Mouse (Mus musculus) neural tube, embryonic 15.5 days (tissue): Measurements from ENCODE around the gene Txndc8. TPM values are rescaled to one million over a fixed set of nuclear protein-coding genes. Genes with fewer than 3 reads are reported as not detected.
A peak's percentile ranks its signal among the peaks of the same experiment; 100 is the strongest.

Source experiments
- ATAC-seq: fragments of 200-750 bp; cut with Nextera tagmentation; 2 replicates; pipeline ENCODE4 v1.8.0; 2017; ENCODE audit warnings: mild to moderate bottlenecking, moderate TSS enrichment, moderate library complexity; ENCODE audit not compliant: low FRiP score
- H3K27ac ChIP-seq: fragments of 300-500 bp; sonication (generic); replicated peaks from 2 replicates; pipeline ENCODE4 v1.5.1; 2015; ENCODE audit warnings: mild to moderate bottlenecking, inconsistent platforms
- H3K27me3 ChIP-seq: fragments of 300-500 bp; sonication (generic); replicated peaks from 2 replicates; pipeline ENCODE4 v1.6.1; 2015; ENCODE audit warnings: inconsistent platforms
- H3K36me3 ChIP-seq: fragments of 300-500 bp; sonication (generic); 2 replicates; pipeline ENCODE4 v1.6.1; 2015; ENCODE audit warnings: inconsistent platforms
- H3K4me1 ChIP-seq: fragments of 300-500 bp; sonication (generic); 2 replicates; pipeline ENCODE4 v1.6.1; 2015; ENCODE audit warnings: inconsistent platforms
- H3K4me2 ChIP-seq: fragments of 300-500 bp; sonication (generic); 2 replicates; pipeline ENCODE4 v1.6.1; 2015; ENCODE audit warnings: inconsistent platforms, mild to moderate bottlenecking, moderate library complexity
- H3K4me3 ChIP-seq: fragments of 300-500 bp; sonication (generic); replicated peaks from 2 replicates; pipeline ENCODE4 v1.5.1; 2015; ENCODE audit warnings: mild to moderate bottlenecking, inconsistent platforms
- H3K9ac ChIP-seq: fragments of 300-500 bp; sonication (generic); replicated peaks from 2 replicates; pipeline ENCODE4 v1.6.1; 2015; ENCODE audit warnings: mild to moderate bottlenecking, inconsistent platforms
- H3K9me3 ChIP-seq: fragments of 300-500 bp; sonication (generic); replicated peaks from 2 replicates; pipeline ENCODE4 v1.6.1; 2016; ENCODE audit warnings: inconsistent platforms
- WGBS: fragments of 180-500 bp; shearing (Covaris S2); methylation state at CpG from one replicate; pipeline ENCODE4 v1.1.7; 2015; ENCODE audit warnings: mixed read lengths; 5-methylcytosine and 5-hydroxymethylcytosine counted together
- polyA plus RNA-seq: library from polyadenylated mRNA; unstranded; fragments of >200 nt; fragmentation: Nextera tagmentation; extraction: Ambion mirVana; gene quantifications from 2 replicates; pipeline ENCODE4 v1.2.1, GENCODE M21; 2015

Gene Txndc8
- not detected in 2 replicates for polyA plus RNA-seq

DNA sequence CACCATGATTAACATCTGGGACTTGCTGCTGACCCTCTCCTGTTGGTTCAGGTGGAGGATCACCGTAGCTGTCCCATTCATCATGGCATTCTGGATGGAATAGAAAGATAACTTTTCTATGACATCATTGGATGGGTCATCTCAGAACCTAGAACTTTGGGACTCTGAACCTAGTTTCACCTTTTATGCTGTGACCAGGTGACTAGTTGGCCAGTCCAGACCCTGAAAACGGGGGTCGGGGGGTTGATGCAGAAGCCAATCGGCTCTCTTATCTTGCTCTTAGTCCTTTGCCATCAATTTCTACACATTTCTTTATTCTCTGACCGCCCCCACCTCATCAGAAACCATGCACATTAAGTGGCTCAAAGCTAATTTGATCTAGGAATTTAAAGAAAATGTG, at the start of gene Txndc8:
Gene Txndc8, minus strand, starts transcription at position 101 of the 400 bp plus-strand sequence.
- Histone ChIP-seq H3K4me3 (no peak within 1 kb of the TSS), H3K9me3 (no peaks in the 10 kb centered on the region), H3K9ac (no peak within 1 kb of the TSS), H3K4me2 (no peak within 1 kb of the TSS), H3K27me3 (no peaks in the 10 kb centered on the region), H3K36me3 (no peaks in the 10 kb centered on the region), H3K27ac (no peak within 1 kb of the TSS), H3K4me1 (no peaks in the 10 kb centered on the region)
- ATAC-seq = no peak
- 94% methylated on average over 5 of the region's 5 CpGs for WGBS

GRCm38 (mm10) chr4:58055653-58056052, 46.7 kb upstream of the Txndc8 start:
- H3K9me3 ChIP-seq = no peaks in the 10 kb centered on the region
- H3K4me3 ChIP-seq = no peak overlapping the region
- no peak overlapping the region for H3K4me2 ChIP-seq
- H3K36me3 ChIP-seq = no peaks in the 10 kb centered on the region
- ATAC-seq = no peak
- H3K27ac ChIP-seq = no peak overlapping the region
- no peaks in the 10 kb centered on the region for H3K4me1 ChIP-seq
- H3K9ac ChIP-seq = no peak overlapping the region
- no peaks in the 10 kb centered on the region for H3K27me3 ChIP-seq

- WGBS = 70% methylated on average over 5 of the region's 5 CpGs
- Histone ChIP-seq H3K4me1 (no peaks in the 10 kb centered on the region), H3K36me3 (no peaks in the 10 kb centered on the region), H3K9ac (no peak overlapping the region), H3K27ac (no peak overlapping the region), H3K9me3 (no peaks in the 10 kb centered on the region), H3K27me3 (no peaks in the 10 kb centered on the region), H3K4me2 (no peak overlapping the region), H3K4me3 (no peak overlapping the region)
- no peak for ATAC-seq
Measured at GRCm38 (mm10) chr4:58054441-58054840, 45.5 kb upstream of the Txndc8 start.

DNA sequence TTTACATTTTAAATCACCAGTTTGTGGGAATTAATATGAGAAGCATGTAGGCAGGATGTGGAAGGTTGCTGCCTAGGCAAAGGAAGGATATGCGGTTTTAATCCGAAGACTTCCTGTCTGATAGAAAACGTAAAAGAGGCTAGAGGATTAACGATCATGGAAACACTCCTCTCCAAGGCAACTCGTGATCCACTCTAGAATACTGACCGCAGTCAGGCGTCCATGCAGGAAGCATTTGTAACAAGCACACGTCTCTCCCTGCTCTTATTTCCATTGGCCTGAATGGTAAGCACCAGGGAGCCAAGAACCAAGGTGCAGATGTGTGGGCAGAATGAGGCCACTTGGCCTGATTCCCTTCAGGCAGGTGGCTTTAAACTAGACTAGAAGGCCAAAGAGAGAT, 41.8 kb upstream of the Txndc8 start:
- peak; percentile 17; the same call in 1 of the 2 replicates for ATAC-seq
- H3K4me2 ChIP-seq = no peak overlapping the region
- no peaks in the 10 kb centered on the region for H3K4me1 ChIP-seq
- no peaks in the 10 kb centered on the region for H3K27me3 ChIP-seq
- WGBS = 67% methylated on average over 8 of the region's 8 CpGs
- no peak overlapping the region for H3K4me3 ChIP-seq
- no peaks in the 10 kb centered on the region for H3K36me3 ChIP-seq
- H3K9ac ChIP-seq = no peak overlapping the region
- no peak overlapping the region for H3K27ac ChIP-seq
- no peaks in the 10 kb centered on the region for H3K9me3 ChIP-seq

GRCm38 (mm10) chr4:58050276-58050675, 41.4 kb upstream of the Txndc8 start:
- no peak overlapping the region for H3K27ac ChIP-seq
- H3K4me2 ChIP-seq = no peak overlapping the region
- no peak overlapping the region for H3K4me3 ChIP-seq
- H3K36me3 ChIP-seq = no peaks in the 10 kb centered on the region
- 86% methylated on average over 8 of the region's 8 CpGs for WGBS
- no peaks in the 10 kb centered on the region for H3K27me3 ChIP-seq
- no peak for ATAC-seq
- H3K4me1 ChIP-seq = no peaks in the 10 kb centered on the region
- H3K9me3 ChIP-seq = no peaks in the 10 kb centered on the region
- no peak overlapping the region for H3K9ac ChIP-seq

- no peaks in the 10 kb centered on the region for H3K27me3 ChIP-seq
- 92% methylated on average over 6 of the region's 6 CpGs for WGBS
- no peak for ATAC-seq
- no peak overlapping the region for H3K4me3 ChIP-seq
- H3K9ac ChIP-seq = no peak overlapping the region
- no peak overlapping the region for H3K27ac ChIP-seq
- no peaks in the 10 kb centered on the region for H3K4me1 ChIP-seq
- H3K9me3 ChIP-seq = no peaks in the 10 kb centered on the region
- no peak overlapping the region for H3K4me2 ChIP-seq
- no peaks in the 10 kb centered on the region for H3K36me3 ChIP-seq
Measured at GRCm38 (mm10) chr4:58044833-58045232, 35.9 kb upstream of the Txndc8 start.

GRCm38 (mm10) chr4:58044356-58044755, 35.4 kb upstream of the Txndc8 start:
- no peak overlapping the region for H3K4me2 ChIP-seq
- H3K27me3 ChIP-seq = no peaks in the 10 kb centered on the region
- WGBS = 92% methylated on average over 3 of the region's 3 CpGs
- H3K9ac ChIP-seq = no peak overlapping the region
- H3K27ac ChIP-seq = no peak overlapping the region
- no peaks in the 10 kb centered on the region for H3K9me3 ChIP-seq
- no peaks in the 10 kb centered on the region for H3K36me3 ChIP-seq
- H3K4me3 ChIP-seq = no peak overlapping the region
- no peak for ATAC-seq
- no peaks in the 10 kb centered on the region for H3K4me1 ChIP-seq

- Histone ChIP-seq H3K4me1 (no peaks in the 10 kb centered on the region), H3K27ac (no peak overlapping the region), H3K9me3 (no peaks in the 10 kb centered on the region), H3K36me3 (no peaks in the 10 kb centered on the region), H3K9ac (no peak overlapping the region), H3K4me3 (no peak overlapping the region), H3K27me3 (no peaks in the 10 kb centered on the region), H3K4me2 (no peak overlapping the region)
- WGBS = 90% methylated on average over 2 of the region's 2 CpGs
- no peak for ATAC-seq
Measured at GRCm38 (mm10) chr4:58040093-58040492, 31.2 kb upstream of the Txndc8 start.

DNA sequence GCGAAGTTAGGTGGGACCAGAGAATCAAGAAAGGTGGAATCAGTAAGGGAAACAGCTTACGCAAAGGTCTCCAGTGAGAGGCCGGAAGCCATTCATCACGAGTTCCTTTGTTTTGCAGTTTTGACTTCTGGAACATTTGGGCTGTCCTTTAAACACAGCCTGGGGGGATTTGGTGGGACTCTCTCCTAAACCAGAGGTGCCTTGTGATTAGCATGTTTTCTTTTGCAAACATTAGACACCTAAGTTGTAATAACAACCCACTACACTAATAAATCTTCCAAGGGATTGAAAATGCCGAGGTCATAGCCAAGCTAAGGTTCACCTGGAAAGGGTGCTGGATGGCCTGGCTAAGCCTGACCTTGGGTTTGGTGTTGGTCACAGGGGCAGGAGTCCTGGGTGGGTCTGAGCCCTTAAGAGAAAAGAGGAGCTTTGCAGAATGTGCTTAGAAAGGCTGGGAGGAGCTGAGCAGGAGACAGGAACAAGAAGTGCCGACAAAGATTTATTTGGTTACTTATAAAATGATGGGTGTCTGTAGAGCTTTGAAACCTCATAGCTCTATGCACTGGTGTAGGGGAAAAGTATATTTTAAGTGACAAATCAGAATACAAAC, 28.3 kb upstream of the Txndc8 start:
- no peak overlapping the region for H3K4me3 ChIP-seq
- H3K27ac ChIP-seq = no peak overlapping the region
- H3K9ac ChIP-seq = no peak overlapping the region
- no peak for ATAC-seq
- no peaks in the 10 kb centered on the region for H3K27me3 ChIP-seq
- no peaks in the 10 kb centered on the region for H3K4me1 ChIP-seq
- no peaks in the 10 kb centered on the region for H3K9me3 ChIP-seq
- H3K36me3 ChIP-seq = no peaks in the 10 kb centered on the region
- WGBS = 85% methylated on average over 6 of the region's 6 CpGs
- H3K4me2 ChIP-seq = no peak overlapping the region

- Histone ChIP-seq H3K36me3 (no peaks in the 10 kb centered on the region), H3K4me1 (no peaks in the 10 kb centered on the region), H3K9ac (no peak overlapping the region), H3K4me2 (peak overlapping the region; percentile 36), H3K27ac (no peak overlapping the region), H3K9me3 (no peaks in the 10 kb centered on the region), H3K4me3 (no peak overlapping the region), H3K27me3 (no peaks in the 10 kb centered on the region)
- no peak for ATAC-seq
- 48% methylated on average over 13 of the region's 13 CpGs for WGBS
Measured at GRCm38 (mm10) chr4:58034663-58035062, 25.7 kb upstream of the Txndc8 start.

DNA sequence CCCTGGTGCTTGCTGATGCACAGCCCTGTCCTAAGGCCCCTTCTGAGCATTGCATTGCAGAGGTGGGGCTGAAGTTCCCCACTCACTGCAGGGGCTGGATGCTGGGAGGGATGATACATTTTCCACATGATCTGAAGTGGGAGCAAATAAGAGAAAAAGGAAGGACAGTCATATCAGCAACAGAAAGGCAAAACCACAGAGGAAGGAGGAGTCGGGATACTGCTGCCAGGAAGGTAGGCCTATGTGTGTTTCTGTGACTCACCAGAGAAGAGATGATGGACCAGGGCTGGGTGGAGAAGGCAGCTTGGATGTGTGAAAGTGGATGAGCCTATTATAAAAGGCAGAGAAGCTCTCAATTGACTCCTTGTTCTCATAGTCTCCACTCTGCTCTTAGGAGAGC, 23.8 kb upstream of the Txndc8 start:
- H3K27me3 ChIP-seq = no peaks in the 10 kb centered on the region
- H3K27ac ChIP-seq = no peak overlapping the region
- no peaks in the 10 kb centered on the region for H3K9me3 ChIP-seq
- H3K36me3 ChIP-seq = no peaks in the 10 kb centered on the region
- no peak overlapping the region for H3K9ac ChIP-seq
- WGBS = 83% methylated on average over 1 of the region's 1 CpGs
- no peak for ATAC-seq
- H3K4me2 ChIP-seq = no peak overlapping the region
- no peak overlapping the region for H3K4me3 ChIP-seq
- no peaks in the 10 kb centered on the region for H3K4me1 ChIP-seq

DNA sequence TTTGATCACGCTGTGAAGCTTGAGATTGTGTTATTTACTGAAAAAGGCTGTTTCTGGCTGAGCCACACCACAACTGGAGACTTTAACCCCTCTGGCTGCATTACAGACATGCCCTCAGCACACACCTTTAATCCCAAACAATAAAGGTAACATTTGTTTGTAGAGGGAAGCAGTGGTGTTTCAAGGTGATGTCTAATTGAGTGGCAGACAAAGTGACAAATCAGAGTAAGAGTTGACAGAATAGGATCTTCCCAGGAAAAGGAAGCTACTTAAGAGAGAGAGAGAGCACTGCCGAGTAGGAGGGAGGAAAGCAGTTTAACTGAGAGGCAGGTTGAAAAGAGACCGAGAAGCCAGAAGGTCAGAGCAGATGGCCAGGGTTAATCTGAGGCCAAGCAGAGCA, 5.4 kb downstream of the Txndc8 start:
- H3K4me2 ChIP-seq = no peak overlapping the region
- WGBS = 59% methylated on average over 3 of the region's 3 CpGs
- no peak overlapping the region for H3K9ac ChIP-seq
- no peaks in the 10 kb centered on the region for H3K9me3 ChIP-seq
- H3K4me3 ChIP-seq = no peak overlapping the region
- no peaks in the 10 kb centered on the region for H3K36me3 ChIP-seq
- no peaks in the 10 kb centered on the region for H3K27me3 ChIP-seq
- no peak overlapping the region for H3K27ac ChIP-seq
- no peak for ATAC-seq
- H3K4me1 ChIP-seq = no peaks in the 10 kb centered on the region

DNA sequence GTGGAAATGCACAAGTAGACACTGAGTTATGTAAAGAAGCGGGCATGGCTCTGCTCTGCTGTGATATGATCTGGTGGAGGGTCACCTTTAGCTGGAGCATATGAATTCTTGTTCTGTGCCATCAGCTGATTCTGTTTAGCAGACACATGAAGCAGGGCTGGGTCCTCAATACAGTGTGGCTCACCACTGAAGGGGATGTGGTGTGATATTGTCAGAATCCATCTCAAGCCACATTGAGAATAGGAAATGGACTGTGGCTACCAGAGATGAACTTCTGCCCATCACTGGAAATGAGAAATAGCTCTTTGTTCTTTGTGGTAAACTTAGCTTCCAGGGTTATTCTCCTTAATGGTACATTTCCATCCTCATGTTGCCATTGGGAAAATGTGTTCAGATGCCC, 17.5 kb downstream of the Txndc8 start:
- 92% methylated on average over 1 of the region's 1 CpGs for WGBS
- no peaks in the 10 kb centered on the region for H3K36me3 ChIP-seq
- H3K9ac ChIP-seq = no peak overlapping the region
- no peak for ATAC-seq
- H3K4me3 ChIP-seq = no peak overlapping the region
- no peak overlapping the region for H3K27ac ChIP-seq
- no peaks in the 10 kb centered on the region for H3K4me1 ChIP-seq
- no peaks in the 10 kb centered on the region for H3K27me3 ChIP-seq
- H3K4me2 ChIP-seq = no peak overlapping the region
- no peaks in the 10 kb centered on the region for H3K9me3 ChIP-seq
